Mouse (Mus musculus) forebrain, embryonic 14.5 days (tissue): ENCODE results near the gene Hk1. TPM values are rescaled to one million over a fixed set of nuclear protein-coding genes. Genes with fewer than 3 reads are reported as not detected.
A peak's percentile ranks its signal among the peaks of the same experiment; 100 is the strongest.

ENCODE experiments used
- ATAC-seq: fragments of 200-750 bp; cut with Nextera tagmentation; 2 replicates; pipeline ENCODE4 v1.8.0; 2017; ENCODE audit warnings: mild to moderate bottlenecking, moderate library complexity
- DNase-seq: peaks from one replicate; pipeline ENCODE4 v3.0.0-alpha.2; 2015; ENCODE audit warnings: low spot score
- H3K27ac ChIP-seq: fragments of 300-500 bp; sonication (generic); 2 replicates; pipeline ENCODE4 v1.5.1; 2014; ENCODE audit warnings: low read depth, mild to moderate bottlenecking, control low read depth, low read length, moderate library complexity
- H3K27me3 ChIP-seq: fragments of 300-500 bp; sonication (generic); replicated peaks from 2 replicates; pipeline ENCODE4 v1.6.1; 2014; ENCODE audit warnings: low read length, control low read depth, mixed read lengths; ENCODE audit not compliant: control insufficient read depth, insufficient read depth
- H3K36me3 ChIP-seq: fragments of 300-500 bp; sonication (generic); 2 replicates; pipeline ENCODE4 v1.6.1; 2014; ENCODE audit warnings: low read length, control low read depth; ENCODE audit not compliant: control insufficient read depth, insufficient read depth
- H3K4me1 ChIP-seq: fragments of 300-500 bp; sonication (generic); 2 replicates; pipeline ENCODE4 v1.6.1; 2014; ENCODE audit warnings: antibody characterized with exemption, low read length, control low read depth; ENCODE audit not compliant: control insufficient read depth, insufficient read depth
- H3K4me2 ChIP-seq: fragments of 300-500 bp; sonication (generic); 2 replicates; pipeline ENCODE4 v1.6.1; 2014; ENCODE audit warnings: mild to moderate bottlenecking, control low read depth, low read length
- H3K4me3 ChIP-seq: fragments of 300-500 bp; sonication (generic); 2 replicates; pipeline ENCODE4 v1.5.1; 2014; ENCODE audit warnings: low read depth, low read length, control low read depth
- H3K9ac ChIP-seq: fragments of 300-500 bp; sonication (generic); 2 replicates; pipeline ENCODE4 v1.6.1; 2014; ENCODE audit warnings: mild to moderate bottlenecking, low read length, control low read depth, moderate library complexity
- H3K9me3 ChIP-seq: fragments of 300-500 bp; sonication (generic); replicated peaks from 2 replicates; pipeline ENCODE4 v1.6.1; 2016; ENCODE audit warnings: low read length, control low read depth, mixed read lengths; ENCODE audit not compliant: control insufficient read depth
- WGBS: fragments of 180-500 bp; shearing (Covaris S2); extraction: QIAGEN DNeasy Blood & Tissue Kit; methylation state at CpG from one replicate; pipeline ENCODE4 v1.1.7; 2014; 5-methylcytosine and 5-hydroxymethylcytosine counted together
- polyA plus RNA-seq: library from polyadenylated mRNA; unstranded; fragments of >200 nt; fragmentation: Nextera tagmentation; extraction: Ambion mirVana; gene quantifications from 2 replicates; pipeline ENCODE4 v1.2.1, GENCODE M21; 2014

Hk1 gene
- polyA plus RNA-seq, 1 experiment from 2014 or later = 31.0 TPM

DNA sequence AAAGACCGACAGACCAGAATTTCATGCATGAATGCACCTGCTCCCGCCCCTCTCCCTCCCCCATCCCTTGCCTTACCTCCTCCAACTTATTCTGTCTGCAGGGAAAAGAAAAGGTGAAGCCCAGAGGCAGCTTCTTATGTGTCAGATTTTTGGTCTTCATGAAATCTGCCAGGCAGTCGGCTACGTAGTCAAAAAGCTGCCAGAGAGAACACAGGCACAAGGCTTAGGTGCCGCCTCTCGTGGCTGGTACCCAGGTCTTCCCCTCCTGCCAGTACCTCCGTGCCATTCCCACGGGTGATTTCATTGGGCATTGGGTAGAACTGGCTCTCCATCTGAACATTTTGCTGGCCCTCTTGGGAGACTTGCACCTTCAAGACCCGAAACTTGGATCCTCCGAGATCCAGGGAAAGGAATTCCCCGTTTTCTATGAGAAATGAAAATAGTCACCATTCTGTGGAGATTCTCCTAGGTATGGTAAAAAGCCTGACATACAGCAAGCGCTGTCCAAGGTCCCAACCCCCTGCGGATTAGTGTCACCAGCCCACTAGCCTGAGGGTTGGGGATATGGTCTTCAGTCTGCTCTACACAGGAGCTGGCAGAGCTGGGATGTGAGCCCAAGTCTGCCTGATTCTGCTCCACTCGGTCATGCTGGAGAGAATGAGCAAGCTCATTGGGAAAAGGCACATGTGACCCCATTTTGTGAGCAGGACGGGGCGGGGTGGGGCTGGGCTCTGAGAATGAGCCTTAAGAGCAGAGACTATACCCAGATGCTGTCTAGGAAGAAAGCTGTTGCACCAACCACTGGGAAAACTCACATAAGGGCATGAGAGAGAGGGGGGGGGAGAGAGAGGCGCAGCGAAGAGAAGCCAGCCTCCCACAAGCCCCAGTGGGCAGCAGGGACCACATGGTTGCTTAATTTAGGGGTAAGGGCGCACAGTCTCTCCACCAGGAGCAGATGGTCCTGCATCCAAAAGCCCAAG lies 32.0 kb upstream of the Hk1 start:
- no peak overlapping the region for H3K27ac ChIP-seq
- no peaks in the 10 kb centered on the region for H3K4me1 ChIP-seq
- no peaks in the 10 kb centered on the region for H3K9me3 ChIP-seq
- H3K36me3 ChIP-seq = no peaks in the 10 kb centered on the region
- no peak for DNase-seq
- H3K9ac ChIP-seq = no peak overlapping the region
- no peak overlapping the region for H3K4me2 ChIP-seq
- 64% methylated on average over 19 of the region's 19 CpGs for WGBS
- no peaks in the 10 kb centered on the region for H3K27me3 ChIP-seq
- no peak for ATAC-seq
- H3K4me3 ChIP-seq = no peak overlapping the region

DNA sequence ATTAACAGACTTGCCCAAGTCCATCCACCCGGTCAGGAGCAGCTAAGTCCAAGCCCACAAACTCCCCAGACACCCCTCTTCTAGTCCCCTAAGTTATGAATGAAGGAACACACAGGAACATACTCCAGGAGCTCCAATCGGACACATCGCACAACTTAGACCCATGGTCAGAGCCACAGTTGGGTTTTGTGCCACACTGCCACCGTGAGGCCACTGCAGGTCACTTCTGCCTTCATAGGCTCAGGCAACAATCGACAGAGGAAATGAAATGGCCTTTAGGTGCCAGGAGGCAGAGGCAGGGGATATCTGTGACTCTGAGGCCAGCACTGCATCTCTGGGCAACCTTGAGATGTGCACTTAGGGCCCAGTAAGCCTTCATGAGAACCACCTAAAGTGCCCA lies 31.2 kb upstream of the Hk1 start:
- H3K9me3 ChIP-seq = no peaks in the 10 kb centered on the region
- no peak overlapping the region for H3K9ac ChIP-seq
- no peak overlapping the region for H3K4me2 ChIP-seq
- ATAC-seq (peak; percentile 66; the same call in 1 of the 2 replicates), DNase-seq (peak; percentile 69)
- H3K27ac ChIP-seq = no peak overlapping the region
- H3K36me3 ChIP-seq = no peaks in the 10 kb centered on the region
- H3K4me1 ChIP-seq = no peaks in the 10 kb centered on the region
- no peaks in the 10 kb centered on the region for H3K27me3 ChIP-seq
- WGBS = 9% methylated on average over 5 of the region's 5 CpGs
- H3K4me3 ChIP-seq = no peak overlapping the region

DNA sequence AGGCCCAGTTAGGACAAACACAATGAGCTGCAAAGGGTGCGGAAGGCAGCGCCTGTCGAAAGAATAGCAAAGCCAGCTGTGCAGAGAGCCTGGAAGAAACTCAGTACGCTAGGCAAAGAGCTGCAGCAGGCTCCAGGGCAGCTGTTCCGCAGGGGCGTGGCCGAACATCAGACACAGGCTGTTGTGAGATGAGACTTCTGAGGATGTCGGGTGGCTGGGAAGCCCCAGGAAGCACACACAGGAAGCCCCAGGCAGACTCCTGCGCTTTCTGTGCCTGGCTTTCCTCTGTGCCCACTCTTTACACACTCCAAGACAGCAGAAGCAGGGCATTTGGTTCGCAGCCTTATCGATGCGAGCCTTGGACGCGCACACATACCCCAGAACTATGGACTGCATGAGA lies 25.2 kb upstream of the Hk1 start:
- H3K4me2 ChIP-seq = 0 out of 2 replicates have a peak overlapping the region, but pooled peaks have one; percentile 0
- no peaks in the 10 kb centered on the region for H3K9me3 ChIP-seq
- DNase-seq = peak; percentile 28
- WGBS = 48% methylated on average over 14 of the region's 14 CpGs
- H3K36me3 ChIP-seq = no peaks in the 10 kb centered on the region
- no peaks in the 10 kb centered on the region for H3K27me3 ChIP-seq
- no peak overlapping the region for H3K9ac ChIP-seq
- H3K27ac ChIP-seq = no peak overlapping the region
- no peaks in the 10 kb centered on the region for H3K4me1 ChIP-seq
- no peak overlapping the region for H3K4me3 ChIP-seq
- no peak for ATAC-seq

DNA sequence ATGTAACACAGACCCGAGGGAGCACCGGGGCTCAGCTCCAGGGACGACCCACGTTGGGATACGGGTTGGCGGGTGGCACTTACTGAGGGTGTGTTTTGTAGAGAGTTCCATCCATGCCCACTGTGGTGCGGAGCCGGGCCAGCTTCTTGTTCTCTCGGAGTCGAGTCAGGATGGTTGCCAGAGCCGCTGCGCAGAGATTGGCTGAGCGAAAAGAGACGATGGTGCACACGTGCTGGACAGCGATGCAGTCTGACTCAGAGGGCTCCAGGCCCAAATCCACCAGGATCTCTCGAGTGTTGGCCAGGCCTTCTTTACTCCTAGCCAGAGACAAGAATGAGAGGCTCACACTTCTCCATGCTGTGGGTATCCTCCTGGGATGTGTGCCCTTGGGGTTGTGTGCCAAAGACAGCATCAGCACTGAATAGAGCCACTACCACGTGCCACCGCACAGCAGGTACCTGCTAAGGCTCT lies 22.0 kb upstream of the Hk1 start:
- no peak for DNase-seq
- ATAC-seq = no peak

DNA sequence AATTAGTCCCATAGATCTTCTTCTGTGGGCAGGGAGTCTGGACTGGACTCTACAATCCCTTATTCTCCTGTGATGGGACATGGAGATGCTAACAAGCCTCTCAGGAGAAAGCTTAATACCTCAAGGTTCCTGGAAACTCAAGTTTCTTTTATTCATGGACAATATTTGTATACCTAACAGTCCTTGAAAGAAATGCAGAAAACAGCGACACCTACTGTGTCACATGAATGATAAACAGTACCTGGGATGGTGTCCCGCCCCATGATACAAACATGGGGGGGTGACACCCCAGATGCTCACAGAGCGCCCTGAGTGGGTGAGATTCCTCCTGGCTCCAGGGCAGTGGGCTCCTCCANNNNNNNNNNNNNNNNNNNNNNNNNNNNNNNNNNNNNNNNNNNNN lies 3.3 kb upstream of the Hk1 start:
- DNase-seq = no peak
- Histone ChIP-seq H3K4me1 (no peaks in the 10 kb centered on the region), H3K27ac (no peak overlapping the region), H3K27me3 (no peaks in the 10 kb centered on the region), H3K4me2 (no peak overlapping the region), H3K9me3 (no peaks in the 10 kb centered on the region), H3K9ac (no peak overlapping the region), H3K4me3 (no peak overlapping the region), H3K36me3 (no peaks in the 10 kb centered on the region)
- ATAC-seq = no peak
- WGBS = 83% methylated on average over 3 of the region's 3 CpGs

More for the DNA sequence above, 22.0 kb upstream of the Hk1 start:
- H3K4me3 ChIP-seq = no peak overlapping the region
- H3K36me3 ChIP-seq = no peaks in the 10 kb centered on the region
- H3K27me3 ChIP-seq = no peaks in the 10 kb centered on the region
- H3K27ac ChIP-seq = no peak overlapping the region
- WGBS = 84% methylated on average over 19 of the region's 19 CpGs
- H3K9ac ChIP-seq = no peak overlapping the region
- H3K4me2 ChIP-seq = no peak overlapping the region
- H3K4me1 ChIP-seq = no peaks in the 10 kb centered on the region
- no peaks in the 10 kb centered on the region for H3K9me3 ChIP-seq

DNA sequence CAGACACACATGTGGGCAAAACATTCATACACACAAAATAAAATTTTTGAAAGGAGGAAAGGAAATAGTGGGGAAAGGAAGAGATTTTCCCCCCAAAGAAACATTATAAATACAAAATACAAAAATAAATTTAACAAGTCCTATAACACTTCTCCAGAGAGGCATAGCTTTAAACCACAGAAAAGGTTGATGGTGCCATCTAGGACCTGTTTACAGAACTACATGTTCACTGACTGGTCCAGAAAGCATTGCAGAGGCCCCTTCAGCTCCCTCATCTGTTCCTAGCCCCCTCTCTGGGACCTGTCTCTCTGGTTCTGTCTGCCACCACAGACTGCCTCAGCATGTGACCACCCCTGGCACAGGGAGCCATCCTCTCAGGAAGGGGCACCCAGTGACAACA lies 1.2 kb upstream of the Hk1 start:
- H3K4me1 ChIP-seq = no peaks in the 10 kb centered on the region
- H3K27me3 ChIP-seq = no peaks in the 10 kb centered on the region
- no peaks in the 10 kb centered on the region for H3K9me3 ChIP-seq
- H3K9ac ChIP-seq = no peak overlapping the region
- no peak overlapping the region for H3K4me2 ChIP-seq
- no peak for DNase-seq
- no peak overlapping the region for H3K27ac ChIP-seq
- ATAC-seq = no peak
- no peak overlapping the region for H3K4me3 ChIP-seq
- H3K36me3 ChIP-seq = no peaks in the 10 kb centered on the region

DNA sequence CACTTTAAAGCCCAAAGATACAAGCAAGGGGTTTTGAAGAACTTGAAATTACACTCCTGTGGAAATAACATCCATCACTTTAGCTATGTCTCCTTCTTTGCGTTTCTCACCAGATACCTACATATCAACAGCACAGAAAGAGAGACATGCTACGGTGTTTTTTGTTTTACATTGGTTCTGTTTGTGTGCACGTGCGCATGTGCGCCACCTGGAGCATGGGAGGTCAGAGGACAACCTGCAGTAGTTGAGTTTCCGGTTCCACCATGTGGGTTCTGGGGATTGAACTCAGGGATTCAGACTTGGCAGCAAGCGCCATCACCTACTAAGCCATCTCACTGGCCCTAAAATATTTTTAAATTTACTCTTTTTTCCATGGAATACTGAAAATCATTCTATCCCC lies 20.9 kb downstream of the Hk1 start:
- Histone ChIP-seq H3K4me2 (no peak overlapping the region), H3K27me3 (no peaks in the 10 kb centered on the region), H3K4me3 (no peak overlapping the region), H3K4me1 (no peaks in the 10 kb centered on the region), H3K36me3 (no peaks in the 10 kb centered on the region), H3K9ac (no peak overlapping the region), H3K9me3 (no peaks in the 10 kb centered on the region), H3K27ac (no peak overlapping the region)
- DNase-seq (no peak), ATAC-seq (no peak)
- WGBS = 86% methylated on average over 7 of the region's 7 CpGs

DNA sequence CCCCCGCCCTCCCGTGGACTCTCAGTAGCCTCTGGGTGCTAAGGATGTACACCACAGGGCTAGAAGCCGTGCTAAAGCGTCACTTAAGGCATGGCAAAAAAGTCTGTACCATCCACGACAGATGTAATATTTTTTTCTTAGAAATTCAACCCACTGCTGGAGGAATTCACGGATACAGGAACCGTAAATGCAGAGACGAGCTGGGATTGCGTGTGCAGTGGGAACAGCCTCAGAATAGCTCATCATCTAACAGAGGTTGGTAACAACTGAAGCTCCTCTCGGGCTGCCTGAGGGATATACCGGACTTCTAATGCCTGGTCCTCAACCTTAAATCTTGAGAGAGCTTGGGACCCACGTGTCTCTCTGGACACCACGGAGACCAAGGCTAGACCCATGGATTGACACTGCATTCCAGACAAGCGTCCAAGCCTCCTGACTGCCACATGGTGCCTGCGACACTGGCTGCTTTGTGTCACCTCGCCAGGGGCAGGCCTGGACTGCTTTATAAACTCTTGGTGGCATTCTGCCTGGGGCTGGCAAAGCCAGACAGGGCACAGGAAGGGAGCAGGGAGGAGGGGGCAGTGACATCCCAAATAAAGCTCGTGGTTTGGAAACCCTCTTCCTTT lies 23.5 kb downstream of the Hk1 start:
- Histone ChIP-seq H3K27me3 (no peaks in the 10 kb centered on the region), H3K9me3 (no peaks in the 10 kb centered on the region), H3K4me3 (no peak overlapping the region), H3K36me3 (no peaks in the 10 kb centered on the region), H3K4me2 (no peak overlapping the region), H3K9ac (no peak overlapping the region), H3K27ac (no peak overlapping the region), H3K4me1 (no peaks in the 10 kb centered on the region)
- ATAC-seq (no peak), DNase-seq (no peak)
- 79% methylated on average over 17 of the region's 17 CpGs for WGBS

DNA sequence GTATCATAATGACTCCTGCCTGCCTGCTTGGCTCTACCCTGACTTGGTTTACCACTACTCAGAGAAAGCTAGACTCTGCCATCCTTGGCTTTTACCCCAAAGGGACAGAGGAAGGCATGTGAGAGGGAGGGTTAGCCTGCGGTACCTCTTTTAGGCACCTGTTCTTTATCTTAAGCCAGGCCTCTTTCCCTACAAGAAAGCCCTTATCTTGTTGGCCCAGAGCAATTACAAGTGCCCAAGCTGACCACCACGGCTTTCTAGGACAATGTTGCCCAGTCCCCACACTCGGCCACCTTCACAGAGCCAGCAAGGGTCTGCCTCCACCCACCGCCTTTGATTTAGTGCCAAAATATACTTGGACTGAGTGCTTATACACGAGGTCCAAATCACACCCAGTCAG lies 34.6 kb downstream of the Hk1 start:
- no peak for DNase-seq
- 78% methylated on average over 5 of the region's 5 CpGs for WGBS
- Histone ChIP-seq H3K36me3 (no peaks in the 10 kb centered on the region), H3K9ac (no peak overlapping the region), H3K27me3 (no peaks in the 10 kb centered on the region), H3K27ac (no peak overlapping the region), H3K4me1 (peaks cover 5% of the 10 kb centered on the region), H3K4me2 (no peak overlapping the region), H3K9me3 (no peaks in the 10 kb centered on the region), H3K4me3 (no peak overlapping the region)
- ATAC-seq = no peak
